Mouse (Mus musculus) embryonic fibroblast, embryonic 13.5 days (primary cell): ENCODE data around the gene Smarca2.

ENCODE experiments used
- CTCF ChIP-seq: IDR thresholded peaks from 2 replicates; pipeline ENCODE4 v1.5.1; 2011; ENCODE audit warnings: mild to moderate bottlenecking, control low read depth, low read length, moderate library complexity, borderline replicate concordance; ENCODE audit not compliant: insufficient read depth
- POLR2A ChIP-seq: IDR thresholded peaks from 2 replicates; pipeline ENCODE4 v1.6.1; 2011; ENCODE audit warnings: low read depth, mild to moderate bottlenecking, control low read depth, low read length, moderate library complexity

DNA sequence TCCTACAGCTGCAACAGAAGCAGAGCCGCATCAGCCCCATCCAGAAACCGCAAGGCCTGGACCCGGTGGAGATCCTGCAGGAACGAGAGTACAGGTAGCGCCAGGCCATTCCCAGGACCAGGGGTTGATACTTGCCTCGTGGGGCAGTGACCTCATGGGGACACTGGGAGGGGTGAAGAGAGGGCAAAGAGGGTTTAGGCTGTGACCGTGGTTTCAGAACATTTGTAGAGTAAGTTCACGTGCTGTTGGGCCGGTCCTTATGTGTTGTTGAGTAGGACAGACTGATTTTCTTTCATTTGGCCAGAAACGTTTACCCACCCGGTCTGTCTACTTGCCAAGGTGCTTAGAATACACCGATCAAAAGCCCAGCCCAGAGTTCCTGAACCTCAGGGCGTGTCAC is 35.7 kb downstream of the Smarca2 start:
- TF ChIP-seq CTCF: no peak
- TF ChIP-seq POLR2A: no peak
